Mouse (Mus musculus): ENCODE measurements at regions not wholly inside any gene's neighbourhood (a gene's known extent, or its start where the extent isn't known, plus 50 kb on each side); places are given as distances from the start of the nearest gene placed in this dataset.
A peak's percentile ranks its signal among the peaks of the same experiment; 100 is the strongest.

DNA sequence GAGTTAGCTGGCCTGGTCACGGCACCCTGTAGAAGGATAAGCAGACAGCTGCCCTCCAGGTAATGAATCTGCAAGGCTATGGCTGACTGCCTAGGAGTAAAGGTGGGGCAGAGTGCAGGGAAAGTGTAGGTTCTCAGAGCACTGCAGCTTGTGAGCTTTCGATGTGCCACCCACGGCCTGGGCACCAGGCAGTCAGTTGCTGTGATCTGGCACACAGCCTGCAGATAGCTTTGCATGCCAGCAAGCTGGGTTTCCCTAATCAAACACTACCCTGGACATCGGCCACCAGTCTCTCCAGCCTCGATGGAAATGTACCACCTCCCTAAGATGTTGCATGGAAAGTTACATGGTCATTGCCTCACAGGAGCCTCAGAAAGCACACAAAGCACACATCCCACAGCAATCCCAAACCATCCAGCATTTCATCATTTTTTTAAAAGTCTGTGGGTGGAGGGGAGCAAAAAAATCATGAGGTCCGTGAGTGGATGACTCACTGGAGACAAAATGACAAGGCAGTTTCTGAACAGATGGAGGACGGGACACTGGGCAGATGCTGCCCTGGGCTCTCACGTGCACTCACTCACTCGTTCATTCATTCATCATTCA lies 112.7 kb downstream of the Ets2 start:
- peak; percentile 32 to 36 for DNase-seq (ENCODE audit: low spot score in 2 of 2)

GRCm38 (mm10) chr16:95811092-95811491 lies 109.2 kb downstream of the Ets2 start:
- peak; percentile 36 to 53 for DNase-seq (ENCODE audit: low spot score in 2 of 2)

DNA sequence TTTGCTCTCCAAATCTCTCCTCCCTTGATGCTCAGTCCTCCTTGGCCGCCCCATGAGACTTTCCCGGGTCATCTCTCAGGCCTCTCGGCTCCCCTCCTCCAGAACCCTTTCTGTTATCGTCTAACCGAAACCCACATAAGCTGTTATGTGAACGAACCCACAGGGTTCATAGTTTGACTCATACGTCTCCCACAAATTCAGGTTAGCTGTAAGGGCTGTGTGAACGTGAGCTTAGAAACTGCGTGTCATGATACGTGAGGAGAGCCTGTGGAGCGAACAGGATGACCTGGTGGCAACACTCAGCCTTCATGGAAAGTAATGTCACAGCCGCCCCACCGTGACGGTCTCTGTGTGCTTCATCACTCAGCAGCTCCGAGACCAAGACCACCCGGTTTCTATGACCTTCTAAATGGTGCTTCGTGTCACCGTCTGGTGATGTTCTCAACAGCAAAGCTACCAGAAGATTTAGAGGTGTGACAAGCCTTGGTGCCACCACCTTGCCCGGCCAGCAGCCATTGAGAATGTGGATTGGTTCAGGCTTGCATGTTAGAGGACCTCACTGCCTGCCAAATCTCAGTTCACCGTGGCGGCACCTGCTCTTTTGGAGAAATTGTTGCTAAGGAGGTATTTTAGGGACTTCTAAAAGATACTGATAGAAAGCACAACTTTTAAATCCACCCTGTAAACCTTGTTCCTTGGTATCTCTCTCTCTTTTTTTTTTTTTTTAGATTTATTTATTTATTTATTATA lies 107.4 kb downstream of the Ets2 start:
- no peak for DNase-seq (ENCODE audit: low spot score in 2 of 2)

DNA sequence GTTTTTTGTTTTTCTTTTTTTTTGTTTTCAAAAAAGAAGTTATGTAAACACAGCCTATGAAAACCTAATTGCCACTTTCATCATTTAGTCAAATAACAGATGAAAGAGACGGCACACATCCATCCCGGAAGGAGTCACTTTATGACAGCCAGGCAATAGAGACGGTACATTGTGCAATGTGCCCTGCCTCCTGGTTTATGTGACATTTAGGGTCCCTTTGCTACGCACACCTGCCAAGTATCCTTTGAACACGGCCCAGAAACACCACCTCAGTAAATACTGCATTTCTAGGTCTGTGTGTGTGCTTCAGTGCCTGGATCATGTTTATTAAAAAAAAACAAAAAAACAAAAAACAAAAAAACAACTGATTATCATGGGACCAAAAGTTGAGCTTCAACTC lies 104.6 kb downstream of the Ets2 start:
- DNase-seq (ENCODE audit: low spot score in 2 of 2), result no peak

- DNase-seq (ENCODE audit: low spot score in 2 of 2), result no peak
Measured at GRCm38 (mm10) chr16:95804199-95804598, 102.3 kb downstream of the Ets2 start.

DNA sequence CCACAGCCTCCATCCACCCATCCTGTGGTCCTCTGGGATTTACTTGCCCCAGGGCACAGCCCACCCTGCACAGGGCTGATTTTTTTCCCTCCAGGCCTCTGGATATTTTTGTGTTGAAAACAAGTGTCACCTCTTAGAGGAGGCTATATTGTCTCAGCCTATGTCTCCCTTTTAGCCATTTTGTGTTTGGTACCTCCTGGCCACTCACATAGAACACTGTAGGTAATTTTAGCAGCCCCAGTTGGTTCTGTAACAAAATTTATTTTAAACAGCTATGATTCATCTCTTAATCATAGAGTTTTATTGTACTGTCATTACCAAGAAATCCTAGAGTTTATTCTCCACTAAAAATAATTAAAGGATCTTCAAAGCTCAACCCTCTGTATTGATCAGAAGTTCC lies 100.8 kb downstream of the Ets2 start:
- no peak for DNase-seq (ENCODE audit: low spot score in 2 of 2)

DNA sequence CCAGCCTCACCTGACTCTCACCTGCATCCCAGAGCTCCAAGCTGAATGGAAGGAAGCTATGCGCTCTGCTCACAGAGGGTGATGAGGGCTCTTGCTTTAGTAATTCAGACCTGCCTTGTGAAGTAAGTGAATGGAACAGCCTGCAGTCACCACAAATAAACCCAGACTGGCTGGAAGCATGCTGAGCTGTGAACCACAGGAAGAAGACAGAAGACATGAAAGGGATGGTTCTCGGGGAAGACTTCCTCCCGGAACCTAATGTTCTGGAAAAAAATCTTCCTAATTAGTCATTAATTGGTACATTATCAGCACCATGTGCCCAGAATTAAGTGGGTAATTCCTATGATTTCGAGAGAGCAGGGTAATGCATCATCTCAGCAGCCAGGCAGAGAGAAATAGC lies 100.3 kb downstream of the Ets2 start:
- no peak for DNase-seq (ENCODE audit: low spot score in 2 of 2)

- DNase-seq (ENCODE audit: low spot score in 2 of 2), result no peak
Measured at GRCm38 (mm10) chr16:95800911-95801442, 99.1 kb downstream of the Ets2 start.

DNA sequence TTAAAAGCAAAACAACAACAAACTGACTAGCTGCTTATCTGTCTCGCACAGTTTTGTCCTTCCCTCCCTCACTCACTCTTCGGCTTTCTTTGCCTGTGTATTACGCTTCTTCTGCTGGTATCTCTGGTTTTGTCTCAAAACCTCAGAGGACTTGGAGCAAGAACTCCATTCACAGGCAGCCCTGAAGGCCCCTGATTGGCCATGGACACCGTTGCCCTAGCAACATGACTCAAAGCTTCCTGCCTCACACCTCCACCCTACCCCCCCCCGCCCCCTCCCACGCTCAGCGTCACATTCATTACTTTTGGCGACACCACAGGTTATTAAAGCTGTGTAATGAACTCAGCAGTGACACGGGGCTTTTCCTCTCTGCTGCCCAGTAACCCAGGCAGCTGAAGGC lies 96.7 kb downstream of the Ets2 start:
- no peak for DNase-seq (ENCODE audit: low spot score in 2 of 2)

DNA sequence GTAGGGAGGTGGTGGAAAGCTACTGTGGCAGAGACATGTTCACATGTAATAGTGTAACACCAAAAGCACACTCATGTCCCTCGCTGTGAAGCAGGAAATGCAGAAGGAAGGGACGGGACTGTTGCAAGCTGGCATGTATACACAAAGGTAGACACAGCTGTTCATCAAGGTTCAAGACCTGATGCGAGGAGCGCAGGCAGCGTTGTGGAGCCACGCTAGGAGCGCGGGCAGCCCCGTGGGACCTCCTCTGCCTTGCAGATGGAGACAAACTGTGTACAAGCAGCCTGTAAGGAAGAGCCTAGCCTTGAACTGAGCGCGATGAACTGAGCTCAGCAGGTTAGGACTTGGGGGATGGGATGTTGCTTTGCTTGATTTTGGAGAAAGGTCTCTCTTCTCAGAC lies 96.2 kb downstream of the Ets2 start:
- no peak for DNase-seq (ENCODE audit: low spot score in 2 of 2)

DNA sequence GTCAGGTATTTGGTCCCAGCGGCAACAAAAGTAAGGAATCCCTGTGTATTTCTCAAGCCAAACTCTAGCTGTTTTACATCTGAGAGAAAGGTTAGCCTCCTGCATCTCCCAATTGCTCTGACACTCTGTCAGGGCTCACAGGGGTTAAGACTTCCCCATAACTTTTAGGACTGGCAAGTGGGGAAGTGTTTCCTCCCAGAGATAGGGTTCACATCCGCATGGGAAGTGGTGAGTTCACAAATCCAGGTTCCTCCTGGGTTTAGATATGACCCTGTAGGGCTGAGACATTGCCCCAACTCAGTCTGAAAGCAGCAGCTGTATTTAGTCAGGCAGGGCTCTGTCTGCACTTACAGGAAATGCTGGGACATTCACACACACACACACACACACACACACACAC lies 95.3 kb downstream of the Ets2 start:
- DNase-seq (ENCODE audit: low spot score in 2 of 2), result no peak

DNA sequence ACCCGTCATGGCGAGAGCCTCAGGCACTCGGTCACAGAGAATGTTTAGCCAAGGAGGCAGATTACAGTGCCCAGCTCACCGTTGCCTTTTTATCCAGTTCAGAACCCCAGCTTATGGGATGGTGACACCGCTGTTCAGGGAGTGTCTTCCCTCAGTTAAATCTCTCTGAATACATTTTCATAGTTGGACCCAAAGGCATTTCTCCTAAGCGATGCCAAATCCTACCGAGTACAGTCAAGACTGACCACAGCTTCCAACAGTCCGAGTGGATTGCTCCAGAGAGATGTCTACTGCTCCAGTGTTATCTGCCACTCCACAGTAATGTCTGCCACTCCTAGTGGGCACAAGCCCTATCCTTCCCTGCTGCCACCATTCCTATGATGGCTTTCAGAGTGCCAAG lies 93.0 kb downstream of the Ets2 start:
- no peak for DNase-seq (ENCODE audit: low spot score in 2 of 2)

DNA sequence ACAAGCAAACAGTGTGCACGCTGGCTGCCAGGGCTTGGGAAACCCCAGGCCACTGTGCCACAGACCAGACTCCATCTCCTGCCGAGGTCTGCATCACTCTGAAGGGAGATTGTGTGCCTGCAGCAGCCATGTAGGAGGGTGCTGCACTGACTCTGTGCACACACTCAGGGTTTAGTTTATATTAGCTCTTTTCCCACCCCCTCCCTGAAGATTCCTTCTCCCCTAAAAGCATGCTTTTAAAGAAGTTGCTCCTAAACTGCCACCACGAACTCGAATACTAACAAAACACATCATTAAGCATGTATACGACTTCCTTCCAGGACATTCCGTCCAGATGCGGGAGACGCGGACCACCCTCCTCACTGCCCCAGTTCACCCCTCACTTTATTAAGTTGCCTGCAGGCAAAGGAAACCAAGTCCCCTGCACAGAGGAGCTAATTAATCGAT lies 92.4 kb downstream of the Ets2 start:
- DNase-seq (ENCODE audit: low spot score in 2 of 2), result no peak

DNA sequence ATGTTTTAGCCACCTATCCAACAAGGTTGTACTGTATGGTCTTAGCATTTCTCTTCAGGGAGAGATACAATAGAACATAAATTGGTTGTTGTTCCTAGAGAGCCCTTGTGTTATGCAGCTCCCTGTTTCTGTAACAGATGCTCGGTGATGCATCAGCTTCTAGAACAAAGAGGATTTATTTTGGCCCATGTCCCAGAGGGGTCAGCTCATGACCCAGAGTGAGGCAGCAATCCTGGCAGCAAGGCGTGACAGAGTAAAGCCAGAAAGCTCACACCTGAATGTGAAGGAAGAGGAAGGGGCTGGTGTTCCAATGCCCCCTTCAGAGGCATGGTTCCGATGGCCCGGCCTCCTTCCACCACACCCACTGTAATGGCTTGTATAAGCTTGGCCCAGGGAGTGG lies 88.8 kb downstream of the Ets2 start:
- no peak for DNase-seq (ENCODE audit: low spot score in 2 of 2)

- DNase-seq (ENCODE audit: low spot score in 2 of 2), result no peak
Measured at GRCm38 (mm10) chr16:95789548-95789947, 87.7 kb downstream of the Ets2 start.

DNA sequence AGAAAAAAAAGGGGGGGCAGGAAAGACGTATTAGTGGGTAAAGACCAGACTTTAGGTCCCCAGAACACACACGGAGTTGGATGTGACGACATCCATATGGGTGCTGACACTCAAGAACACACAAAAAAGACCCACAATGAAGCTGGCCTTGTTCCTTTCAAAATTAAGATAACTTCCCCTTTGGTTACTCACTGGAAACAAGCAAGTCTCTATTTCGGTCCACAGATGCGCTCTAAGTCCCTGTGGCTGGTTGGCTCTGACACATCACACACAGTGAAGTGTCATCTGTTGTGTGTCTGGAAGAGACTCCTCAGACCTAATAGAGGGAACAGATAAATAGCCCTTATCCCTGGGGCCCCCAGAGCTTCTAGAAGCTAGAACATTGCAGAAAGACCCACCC lies 79.8 kb downstream of the Ets2 start:
- no peak for DNase-seq (ENCODE audit: low spot score in 2 of 2)

GRCm38 (mm10) chr16:95780431-95780830 lies 78.6 kb downstream of the Ets2 start:
- DNase-seq (ENCODE audit: low spot score in 2 of 2), result no peak

DNA sequence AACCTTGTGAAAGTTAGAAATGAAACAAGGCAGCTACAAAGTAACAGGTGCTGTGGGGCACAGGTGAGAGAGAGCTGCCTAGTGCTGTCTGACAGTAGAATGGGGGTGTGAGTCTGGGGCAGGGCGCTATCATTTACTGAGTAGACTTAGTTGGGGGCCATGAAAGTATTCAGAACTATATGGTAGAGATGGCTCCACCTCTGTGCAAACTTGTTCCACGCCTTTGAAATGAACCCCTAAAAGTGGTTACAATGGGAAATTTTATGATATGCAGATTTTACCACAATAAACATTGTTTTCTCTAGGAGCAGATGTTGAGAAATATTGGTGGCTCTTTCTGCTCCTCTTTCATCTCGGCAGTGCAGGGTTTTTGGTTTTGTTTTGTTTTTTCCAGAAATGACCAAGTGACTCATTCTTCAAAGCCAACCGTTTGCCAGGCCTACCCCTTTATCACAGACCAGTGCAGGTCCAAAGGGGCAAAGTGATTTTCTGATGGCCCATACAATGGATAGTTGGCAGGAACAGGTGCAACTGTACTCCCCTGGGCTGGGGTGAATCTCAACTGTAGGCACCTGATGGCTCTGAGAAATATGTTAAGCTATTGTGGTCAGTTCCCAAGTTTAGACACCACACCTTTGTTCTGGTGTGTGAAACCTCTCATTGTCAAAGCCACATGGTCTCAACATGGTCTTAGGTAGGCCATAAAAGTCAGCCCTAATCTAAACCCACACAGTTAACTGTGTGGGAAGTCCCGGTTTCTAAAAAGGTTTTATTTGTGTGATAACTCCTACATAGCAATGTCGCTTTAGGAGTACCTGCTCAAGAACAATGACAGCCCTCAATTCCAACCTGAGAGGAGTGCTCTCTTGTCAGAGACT lies 77.2 kb downstream of the Ets2 start:
- no peak for DNase-seq (ENCODE audit: low spot score in 2 of 2)

- no peak for DNase-seq (ENCODE audit: low spot score in 2 of 2)
Measured at GRCm38 (mm10) chr16:95778173-95778572, 76.3 kb downstream of the Ets2 start.

DNA sequence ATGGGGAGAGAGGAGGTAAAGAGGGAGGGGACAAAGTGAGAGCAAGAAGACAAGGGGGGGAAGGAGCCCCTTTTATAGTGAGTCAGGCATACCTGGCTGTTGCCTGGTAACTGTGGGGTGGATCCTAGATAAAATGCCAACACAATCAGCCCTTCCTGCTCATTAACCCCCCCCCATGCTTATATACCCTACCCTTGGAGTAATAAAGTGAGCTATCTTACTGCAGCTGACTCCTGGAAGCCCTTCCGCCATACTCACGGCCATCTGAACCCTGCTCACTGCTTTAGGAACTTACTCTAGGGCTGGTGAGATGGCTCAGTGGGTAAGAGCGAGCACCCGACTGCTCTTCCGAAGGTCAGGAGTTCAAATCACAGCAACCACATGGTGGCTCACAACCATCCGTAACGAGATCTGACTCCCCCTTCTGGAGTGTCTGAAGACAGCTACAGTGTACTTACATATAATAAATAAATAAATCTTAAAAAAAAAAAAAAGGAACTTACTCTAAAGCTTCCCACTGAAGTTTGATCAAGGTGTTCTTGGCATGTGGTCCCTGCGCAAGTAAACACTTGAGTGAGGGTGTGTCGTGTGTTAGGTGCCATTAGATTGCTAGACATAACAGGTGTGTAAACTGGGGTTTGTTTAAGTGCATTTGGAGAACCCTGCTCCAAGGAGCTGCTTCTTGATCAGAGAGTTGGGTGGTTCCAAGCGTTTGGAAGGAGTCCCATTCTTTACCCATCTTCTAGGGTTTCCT lies 74.9 kb downstream of the Ets2 start:
- DNase-seq (ENCODE audit: low spot score in 2 of 2), result no peak

DNA sequence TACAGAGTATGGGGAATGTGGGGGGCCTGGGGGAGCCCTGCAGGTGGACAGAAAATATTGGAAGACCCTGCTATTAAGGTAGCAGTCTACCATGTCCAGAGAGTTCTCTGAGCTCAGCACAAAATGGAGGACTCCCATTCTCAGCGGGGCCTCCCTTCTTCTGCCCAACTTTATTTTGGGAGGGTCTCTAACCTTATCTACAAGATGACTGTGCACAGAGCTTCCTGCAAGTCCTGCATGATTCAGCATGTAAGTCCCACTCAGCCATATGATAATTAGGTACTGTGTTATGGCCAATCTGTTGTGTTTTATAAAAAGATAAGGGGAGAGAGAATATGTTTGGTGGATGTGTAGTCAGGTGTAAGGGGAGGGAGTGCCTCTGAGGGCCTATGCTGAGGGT lies 74.1 kb downstream of the Ets2 start:
- no peak for DNase-seq (ENCODE audit: low spot score in 2 of 2)

- DNase-seq (ENCODE audit: low spot score in 2 of 2), result no peak
Measured at GRCm38 (mm10) chr16:95775361-95775760, 73.5 kb downstream of the Ets2 start.

Measured in heart, adult 9 months (tissue).